Mouse (Mus musculus): ENCODE results near the gene Ccdc162. TPM values are rescaled to one million over a fixed set of nuclear protein-coding genes. Genes with fewer than 3 reads are reported as not detected.

The Ccdc162 gene
- total RNA-seq, 4 experiments from 2014 or later: 0.63 to 0.92 (median 0.80) TPM

DNA sequence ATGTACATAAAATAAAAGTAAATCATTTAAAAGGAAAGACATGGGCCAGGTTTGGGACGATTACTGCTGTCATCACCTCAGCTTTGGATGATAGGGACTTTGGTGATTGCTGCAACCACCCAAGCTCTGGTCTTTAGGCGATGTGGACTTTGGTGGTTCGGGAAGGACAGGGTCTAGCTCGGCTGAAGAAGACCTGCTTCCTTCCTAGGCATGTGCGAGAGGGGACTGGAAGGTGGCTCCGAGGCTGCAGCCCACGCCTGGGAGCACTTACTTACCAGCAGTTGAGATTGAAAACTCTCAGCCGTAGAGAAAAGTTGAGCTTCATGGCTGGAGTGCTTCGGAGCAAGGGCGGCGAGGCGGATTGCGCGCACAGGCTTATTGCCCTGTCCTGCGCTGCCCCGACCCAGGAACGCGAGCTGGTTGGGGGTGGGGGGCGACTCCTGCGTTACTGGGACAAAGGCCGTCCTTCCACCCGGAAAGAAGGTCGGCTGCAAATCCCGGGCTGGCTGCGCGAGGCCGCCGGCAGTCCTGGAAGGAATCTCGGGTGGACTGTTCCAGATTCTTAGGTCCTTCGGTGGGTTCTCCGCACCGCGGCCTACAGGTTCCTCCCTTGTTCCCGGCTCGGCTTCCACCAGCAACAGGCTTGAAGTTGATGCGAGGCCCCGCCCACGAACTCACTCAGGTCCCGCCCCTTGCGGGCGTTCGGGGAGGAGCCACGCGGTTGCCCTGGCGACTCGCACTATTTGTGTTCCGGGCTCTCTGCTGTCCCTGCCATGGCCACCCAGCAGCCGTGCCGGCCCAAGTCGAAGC, 226.5 kb downstream of the Ccdc162 start, which contains the start of the genes Smpd2 and Ppil6:
Gene Smpd2, minus strand, starts transcription at position 662 of the 810 bp plus-strand sequence.
Gene Ppil6, plus strand, starts transcription at position 732 of the 810 bp plus-strand sequence.
- peak; percentile 94 for DNase-seq (ENCODE audit: low spot score in 2 of 2)

DNA sequence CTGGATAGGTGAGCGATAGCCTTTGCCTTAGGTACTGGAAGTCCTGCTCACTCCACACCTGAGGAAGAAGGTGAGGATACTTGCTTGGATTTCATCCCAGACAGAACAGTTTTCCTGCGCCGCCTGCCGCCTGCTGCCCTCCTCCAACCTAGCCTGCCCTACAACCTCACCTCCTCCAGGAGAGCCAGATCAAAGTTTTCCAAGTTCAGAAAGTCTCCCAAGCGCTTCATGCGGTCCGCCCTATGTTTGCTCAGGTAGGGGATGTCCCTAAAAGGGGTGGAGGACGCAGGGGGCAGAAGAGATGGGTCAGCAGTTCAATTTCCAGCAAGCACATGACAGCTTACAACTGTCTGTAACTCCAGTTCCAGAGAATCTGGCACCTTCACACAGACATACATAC, 227.1 kb downstream of the Ccdc162 start:
- no peak for DNase-seq (ENCODE audit: low spot score in 2 of 2)

DNA sequence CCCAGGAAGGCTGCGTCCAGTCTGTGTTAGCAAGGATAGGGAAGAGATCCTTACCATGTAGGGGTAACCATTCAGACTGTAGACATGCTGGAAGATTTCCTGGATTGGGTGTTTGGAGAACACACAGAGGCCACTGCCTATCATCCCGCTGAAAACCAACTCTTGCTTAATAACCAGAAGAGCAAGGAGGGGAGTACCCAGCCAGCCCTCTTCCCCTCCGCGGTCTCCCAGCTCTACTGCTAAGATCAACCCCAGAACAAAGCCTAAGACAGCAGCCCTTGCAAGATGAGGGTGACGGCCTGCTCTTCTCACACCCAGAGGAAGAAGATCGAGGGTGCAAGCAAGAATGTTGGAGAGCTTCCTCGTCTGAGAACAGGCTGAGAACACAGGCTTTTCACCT, 227.6 kb downstream of the Ccdc162 start:
- no peak for DNase-seq (ENCODE audit: low spot score in 2 of 2)

Small RNAs within 50 kb of the gene (microRNA-seq; reads per million reads assigned to microRNA genes)
- not detected for gene Mir3473b

Other genes with a start within 250 kb of the Ccdc162 start
- gene Mical1, start 240.3 kb downstream of the Ccdc162 start, total RNA-seq (2022): 1 to 10 TPM; 2.2 to 4.0 (median 3.5) TPM
- gene Smpd2, start 226.3 kb downstream of the Ccdc162 start, total RNA-seq (2022): 1 to 10 TPM; 6.8 to 10.0 (median 9.5) TPM
- not detected for gene Ppil6, start 226.2 kb downstream of the Ccdc162 start, total RNA-seq (2022)
- 100 to 1,000 TPM; 129 to 163 (median 141) TPM for gene Cd164, start 197.2 kb downstream of the Ccdc162 start, total RNA-seq (2022)
- 1 to 10 TPM; 2.1 to 3.5 (median 3.3) TPM for gene Cep57l1, start 93.2 kb upstream of the Ccdc162 start, total RNA-seq (2022)
- gene Sesn1, start 93.3 kb upstream of the Ccdc162 start, total RNA-seq (2022): 10 to 100 TPM; 12.7 to 32.8 (median 20.0) TPM

Measured in gastrocnemius, adult 8-10 months (tissue).